Mouse (Mus musculus): ENCODE measurements at regions not wholly inside any gene's neighbourhood (a gene's known extent, or its start where the extent isn't known, plus 50 kb on each side); places are given as distances from the start of the nearest gene placed in this dataset.

DNA sequence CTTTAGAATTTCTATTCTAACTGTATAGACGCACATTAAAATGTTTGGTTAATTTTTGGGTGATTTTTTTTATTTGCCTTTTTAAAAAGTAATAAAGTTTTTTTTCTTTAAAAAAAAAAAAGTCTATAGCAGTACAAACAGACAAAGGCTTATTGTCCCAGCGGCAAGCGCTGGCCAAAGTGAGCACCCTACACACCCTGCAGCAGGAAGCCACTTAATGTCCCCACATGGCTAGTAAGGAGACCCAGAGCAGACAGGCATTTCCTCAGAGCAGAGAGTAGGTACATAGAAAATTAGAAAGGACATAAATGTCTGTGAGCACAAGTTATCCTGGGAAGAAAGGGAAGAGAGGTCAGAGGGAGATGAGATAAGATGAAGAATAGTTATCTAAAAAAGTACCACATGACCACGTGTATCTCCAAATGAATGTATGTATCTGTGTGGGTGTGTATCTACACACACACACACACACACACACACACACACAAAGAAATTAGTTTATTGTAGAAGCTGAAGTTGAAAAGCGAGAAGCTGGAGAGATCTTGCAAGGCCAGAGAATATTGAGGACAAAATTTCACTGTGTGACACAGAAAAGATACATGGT is 50.7 kb upstream of the Gadd45a start:
- no peak for DNase-seq (ENCODE audit: extremely low spot score in 1 of 2, low spot score in 1 of 2)

- no peak for DNase-seq (ENCODE audit: extremely low spot score in 1 of 2, low spot score in 1 of 2)
Observed at GRCm38 (mm10) chr6:67087393-67087792, 50.1 kb upstream of the Gadd45a start.

Measured in frontal cortex, adult 2 months (tissue).